Mouse (Mus musculus) thymus, adult 2 months (tissue): ENCODE results near the gene Traf7.

Source experiments
- CTCF ChIP-seq: fragments of 200-500 bp; IDR thresholded peaks from 2 replicates; pipeline ENCODE4 v1.5.1; 2012; ENCODE audit warnings: mild to moderate bottlenecking, control low read depth, low read length, moderate library complexity, borderline replicate concordance; ENCODE audit not compliant: control insufficient read depth, poor library complexity, insufficient read depth; ENCODE audit errors: extremely low read depth
- POLR2A ChIP-seq: fragments of 200-500 bp; IDR thresholded peaks from 2 replicates; pipeline ENCODE4 v1.6.1; 2012; ENCODE audit warnings: mild to moderate bottlenecking, low read length, control low read depth, moderate library complexity; ENCODE audit not compliant: control insufficient read depth, poor library complexity, insufficient read depth; ENCODE audit errors: extremely low read depth

- TF ChIP-seq CTCF (no peak), POLR2A (no peak)
Measured at GRCm38 (mm10) chr17:24560301-24561028, 32.7 kb upstream of the Traf7 start.
